Mouse (Mus musculus): ENCODE measurements at regions not wholly inside any gene's neighbourhood (a gene's known extent, or its start where the extent isn't known, plus 50 kb on each side); places are given as distances from the start of the nearest gene placed in this dataset.
"Not testable (repeated sequence)": the region's sequence is repeated elsewhere in the genome, so short reads cannot be mapped to it uniquely, and the experiment has no call there.

DNA sequence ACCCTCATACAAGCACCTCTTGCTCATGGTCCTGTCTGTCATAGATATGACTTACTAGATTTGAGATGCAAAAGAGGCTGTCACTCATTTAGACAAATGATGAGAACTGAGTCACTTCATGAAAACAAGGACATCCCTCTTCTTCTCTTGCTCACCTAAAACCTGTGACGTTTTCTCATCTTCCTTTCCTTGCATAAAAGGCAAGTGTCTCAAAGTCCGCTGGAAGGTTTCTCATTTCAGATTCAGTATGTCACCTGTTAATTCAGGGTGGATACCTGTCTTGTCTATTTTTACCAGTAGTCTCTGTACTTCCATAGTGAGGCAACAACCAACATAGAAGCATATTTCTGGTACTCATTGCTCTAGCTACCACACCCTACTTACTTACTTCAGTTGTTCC is 325.6 kb downstream of the Car8 start:
- DNase-seq = no peak

DNA sequence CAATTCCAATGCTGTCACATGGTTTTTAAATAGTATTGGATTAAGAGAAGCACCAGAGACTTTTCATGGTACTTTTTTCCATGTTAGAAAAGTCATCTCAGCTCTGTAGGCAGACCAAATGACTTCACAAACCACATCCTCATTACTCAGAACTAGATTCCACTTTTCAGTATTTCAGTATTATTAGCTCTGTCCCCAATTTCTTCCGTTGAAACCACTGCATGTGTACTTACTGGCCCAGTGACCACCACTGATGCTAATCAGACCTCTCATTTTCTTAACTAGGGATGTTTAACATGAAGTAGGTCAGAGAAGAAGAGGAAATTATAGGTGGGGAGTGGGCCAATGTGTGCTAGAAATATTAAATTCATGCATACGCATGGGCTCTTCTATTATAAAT is 326.2 kb downstream of the Car8 start:
- no peak for DNase-seq

DNA sequence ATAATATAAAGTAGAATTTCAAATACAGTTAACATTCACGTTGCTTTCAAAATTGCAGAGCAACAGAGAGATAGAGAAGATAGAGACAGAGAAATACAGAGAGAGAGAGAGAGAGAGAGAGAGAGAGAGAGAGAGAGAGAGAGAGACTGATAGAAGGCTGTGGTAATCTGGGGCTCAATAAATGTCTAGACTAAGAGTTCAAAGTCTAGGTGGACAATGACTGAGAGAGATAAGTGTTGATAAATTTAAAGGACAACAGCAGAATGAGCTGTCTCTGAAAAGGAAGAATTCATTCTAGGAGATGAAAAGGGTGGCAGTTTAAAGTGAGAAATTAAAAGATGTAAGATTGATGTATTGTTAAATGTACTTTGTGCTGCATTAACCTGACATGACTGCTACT is 335.7 kb downstream of the Car8 start:
- DNase-seq = no peak

DNA sequence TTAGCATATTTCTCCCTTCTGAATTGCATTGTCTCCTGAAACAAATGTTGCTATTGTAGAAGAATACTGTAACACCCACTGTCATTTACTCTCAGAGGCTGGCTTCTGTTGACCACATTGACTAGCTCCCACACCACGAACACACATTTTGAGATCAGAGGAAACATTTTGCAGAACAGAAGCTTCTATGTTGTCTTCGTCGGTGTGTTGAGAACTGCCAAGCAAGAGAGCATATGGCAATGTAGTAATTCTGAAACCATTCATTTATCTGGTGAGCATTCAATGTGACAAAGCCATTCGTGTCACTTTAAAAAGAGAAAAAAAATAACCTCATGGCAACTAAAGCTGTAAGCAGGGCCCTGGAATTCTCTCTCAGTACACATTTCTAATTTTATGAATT is 343.9 kb downstream of the Car8 start:
- no peak for DNase-seq

DNA sequence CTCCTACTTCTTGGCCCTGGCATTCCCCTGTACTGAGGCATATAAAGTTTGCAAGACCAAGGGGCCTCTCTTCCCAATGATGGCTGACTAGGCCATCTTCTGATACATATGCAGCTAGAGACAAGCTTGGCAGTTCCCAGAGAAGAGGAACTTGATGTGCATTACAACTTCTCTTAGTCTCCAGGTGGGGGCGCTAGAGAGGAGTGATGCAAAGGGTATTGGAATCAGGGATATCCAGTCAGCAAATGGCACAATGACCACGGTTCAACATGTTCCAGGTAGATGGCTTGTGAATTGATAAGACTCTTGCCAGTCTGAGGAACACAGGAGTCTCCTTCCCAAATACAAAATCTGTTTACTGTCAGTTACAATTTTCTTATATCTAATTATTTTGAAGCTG is 347.7 kb downstream of the Car8 start:
- DNase-seq = no peak

DNA sequence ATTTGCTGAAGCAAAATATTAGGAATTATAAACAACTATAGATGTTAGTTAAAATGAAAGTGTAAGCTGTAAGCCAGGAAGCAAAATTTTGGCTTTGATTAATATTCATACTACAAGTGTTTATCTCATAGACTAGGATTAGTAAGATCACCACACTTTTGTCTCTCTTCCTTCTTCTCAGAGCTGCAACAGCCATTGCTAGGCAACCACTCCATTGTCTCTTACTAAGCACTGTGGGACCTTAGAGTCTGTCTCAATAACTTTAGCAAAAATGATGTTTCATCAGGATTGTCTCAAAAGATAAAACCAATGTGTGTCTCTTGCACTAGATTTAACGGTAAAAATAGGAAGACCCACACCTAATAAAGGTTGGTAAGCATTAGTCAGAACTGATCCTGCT is 384.3 kb downstream of the Car8 start:
- no peak for DNase-seq

DNA sequence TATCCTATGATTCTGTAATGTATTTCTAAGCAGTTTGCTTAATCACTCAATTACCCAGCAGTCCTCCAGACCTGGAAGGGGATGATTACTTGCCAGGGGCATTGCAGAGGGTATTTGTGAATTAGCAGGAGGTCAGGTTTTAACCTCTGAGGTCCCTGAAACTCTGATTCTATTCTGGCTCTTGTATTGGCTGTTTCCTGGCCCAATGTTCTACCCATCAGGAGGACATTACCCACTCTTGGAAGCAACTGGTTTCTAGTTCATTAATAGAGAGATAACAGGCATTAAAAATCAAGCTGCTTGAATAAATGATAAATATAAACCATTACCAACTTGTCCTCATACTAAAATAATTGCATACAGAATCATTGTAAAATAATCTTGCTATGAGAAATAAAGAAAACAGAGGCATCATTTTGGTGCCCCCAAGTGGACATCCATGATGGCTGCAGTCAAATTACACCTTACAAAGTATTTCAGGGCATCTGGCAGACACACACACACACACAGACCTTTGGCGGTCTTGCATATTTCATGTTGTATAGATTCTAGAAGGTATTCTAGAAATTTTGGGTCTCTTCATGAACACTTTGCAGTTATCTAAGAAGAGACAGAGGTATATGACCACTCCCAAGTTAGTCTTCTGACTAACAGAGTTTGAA is 385.6 kb downstream of the Car8 start:
- DNase-seq = peak in 1 of 2 experiments; percentile 9

DNA sequence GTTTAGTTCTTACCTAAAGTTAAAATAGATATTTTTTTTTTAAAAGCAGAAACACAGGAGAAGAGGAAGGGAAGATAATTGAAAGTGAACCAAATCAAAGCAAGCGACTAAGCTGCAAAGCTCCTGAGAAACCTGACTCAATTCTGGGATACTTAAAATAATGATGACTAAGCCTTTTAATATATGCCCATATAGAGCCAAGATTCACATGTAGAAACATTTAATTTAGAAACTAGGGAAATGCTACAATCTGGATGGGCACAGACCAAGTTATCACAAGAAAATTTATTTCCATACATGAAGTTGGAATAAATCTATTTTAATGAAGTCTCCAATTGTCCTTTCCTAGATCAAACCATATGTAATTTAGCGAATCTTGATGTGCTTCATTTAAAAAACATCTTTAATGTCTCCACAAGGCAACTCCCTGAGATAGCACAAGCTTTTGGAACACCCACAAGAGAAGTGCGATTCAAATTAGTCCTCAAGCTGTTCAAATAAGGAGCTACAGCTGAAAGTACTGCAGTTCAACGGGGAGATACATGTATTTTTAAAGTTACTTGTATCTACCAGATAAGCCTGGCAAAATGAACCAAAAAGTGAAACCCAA is 386.7 kb downstream of the Car8 start:
- DNase-seq = no peak

DNA sequence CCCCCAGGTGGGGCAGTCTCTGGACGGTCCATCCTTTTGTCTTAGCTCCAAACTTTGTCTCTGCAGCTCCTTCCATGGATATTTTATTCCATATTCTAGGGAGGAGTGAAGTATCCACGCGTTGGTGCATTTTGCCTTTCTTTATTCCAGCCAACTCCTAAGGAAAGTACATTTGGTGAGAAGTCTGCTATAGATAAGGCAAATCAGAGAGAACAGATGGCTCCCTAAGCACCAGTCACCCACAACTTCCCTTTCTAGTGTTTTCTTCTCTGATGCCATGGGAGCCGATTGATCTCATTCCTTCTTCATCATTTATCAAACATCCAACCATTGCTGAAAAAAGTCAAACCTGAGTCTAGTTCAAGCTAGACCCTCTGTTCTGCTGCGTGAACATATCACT is 391.4 kb downstream of the Car8 start:
- DNase-seq = no peak

DNA sequence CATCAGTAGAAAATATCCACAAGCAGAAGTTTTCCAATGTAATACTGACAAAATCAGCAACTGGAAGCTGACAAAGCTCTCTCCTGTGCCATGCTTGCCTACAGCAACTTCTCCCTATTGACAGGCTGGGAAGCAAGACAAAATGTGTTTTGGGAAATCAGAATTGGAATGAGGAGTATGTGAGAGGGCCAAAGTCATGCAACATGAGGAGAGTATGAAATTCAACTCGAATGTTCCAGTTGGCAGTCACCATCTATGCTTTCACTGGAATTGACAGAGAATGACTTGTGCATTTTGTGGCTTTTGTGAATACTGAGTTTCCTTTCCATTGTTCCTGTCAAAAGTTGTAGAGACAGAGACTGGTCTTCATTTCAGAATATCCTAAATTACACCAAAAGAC is 409.7 kb downstream of the Car8 start:
- no peak for DNase-seq

DNA sequence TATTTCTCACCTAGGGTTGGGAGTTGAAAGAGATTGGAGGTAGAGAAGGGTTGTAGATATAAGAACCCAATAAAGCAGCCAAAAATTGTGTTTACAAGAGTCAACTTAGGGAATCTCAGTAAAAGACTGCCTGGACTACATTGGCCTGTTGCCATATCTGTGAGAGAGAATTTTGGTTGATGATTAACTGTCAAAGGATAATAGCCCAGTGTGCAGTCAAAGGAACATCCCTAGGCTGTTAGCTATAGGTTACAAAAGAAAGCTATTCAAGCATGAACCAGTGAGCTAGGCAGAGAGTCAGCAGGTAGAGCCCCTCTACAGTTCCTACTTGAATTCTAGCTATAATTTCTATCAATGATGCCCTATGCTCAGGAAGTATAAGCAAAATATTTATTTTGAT is 419.0 kb downstream of the Car8 start:
- DNase-seq = no peak

DNA sequence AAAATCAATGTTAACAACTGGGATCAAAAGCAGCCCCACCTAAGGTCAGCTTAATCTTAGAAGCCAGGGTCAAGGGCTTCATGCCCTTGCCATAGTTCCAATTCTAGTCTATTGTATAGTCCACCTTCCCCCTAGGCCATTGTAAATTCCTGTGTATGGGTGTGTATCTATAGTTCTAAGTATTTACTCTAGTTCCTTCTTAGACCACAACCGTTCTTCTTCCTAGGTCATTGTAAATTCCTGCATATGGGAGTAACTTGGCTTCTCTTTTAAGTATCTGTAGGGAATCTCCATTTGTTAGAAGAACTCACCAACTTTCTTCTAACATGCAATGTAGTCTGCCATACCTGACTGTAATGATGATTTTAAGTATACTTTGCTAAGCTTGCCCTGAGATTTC is 461.1 kb downstream of the Car8 start:
- DNase-seq = not testable (repeated sequence)

DNA sequence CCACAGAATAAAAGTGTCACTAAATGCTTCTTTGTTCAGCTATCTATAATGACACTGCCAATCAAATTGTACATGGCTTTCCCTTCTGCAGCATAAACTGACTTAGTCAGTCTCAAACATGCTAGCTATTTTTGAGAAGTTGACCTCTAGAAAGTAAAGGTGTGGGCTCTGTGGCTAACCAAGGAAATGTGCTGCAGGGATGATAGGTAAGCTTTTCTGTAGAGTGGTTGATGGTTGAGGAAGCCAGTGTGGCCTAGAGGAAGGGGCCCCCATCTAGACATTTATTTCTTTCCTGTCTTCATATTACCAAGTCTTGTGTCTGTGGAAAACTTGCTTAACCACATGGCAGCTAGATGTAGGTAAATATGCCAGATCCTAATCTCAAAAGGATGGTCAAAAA is 483.4 kb downstream of the Car8 start:
- DNase-seq = no peak

DNA sequence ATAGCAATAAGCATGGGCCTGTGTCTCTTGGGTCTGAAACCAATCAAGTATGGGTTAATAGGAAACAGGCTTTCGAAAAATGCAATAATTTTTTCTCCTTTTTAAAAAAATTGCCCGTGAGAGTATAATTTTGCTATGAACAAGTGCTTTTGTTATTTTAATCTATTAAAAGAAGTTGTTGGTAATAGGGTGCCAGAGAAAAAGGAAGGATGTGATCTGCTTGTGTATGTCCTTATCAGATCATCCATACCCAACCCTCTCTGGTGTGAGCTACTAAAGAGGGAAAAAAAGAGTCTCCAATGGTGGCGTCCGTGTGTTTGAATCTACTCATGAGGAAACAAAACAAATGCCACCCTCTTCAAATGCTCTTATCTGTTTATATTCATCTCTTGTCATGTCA is 484.9 kb downstream of the Car8 start:
- no peak for DNase-seq

DNA sequence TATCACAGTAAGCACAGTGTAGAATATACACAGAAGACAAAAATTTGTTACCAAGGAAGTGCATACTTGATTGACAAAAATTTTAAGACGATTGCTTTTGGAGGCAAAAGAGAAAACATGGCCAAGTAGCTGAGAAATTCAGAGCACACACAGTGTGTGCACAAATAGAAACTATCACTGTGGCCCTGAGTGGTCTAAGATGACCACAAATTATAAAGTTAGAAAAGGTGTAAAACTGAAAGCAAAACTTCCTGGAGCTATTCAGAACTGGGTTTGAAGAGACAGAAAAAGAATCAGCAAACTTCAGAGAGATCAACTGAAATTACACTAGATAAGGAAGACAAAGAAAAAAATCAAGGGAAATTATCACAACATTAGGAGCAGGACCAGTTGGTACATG is 487.6 kb downstream of the Car8 start:
- DNase-seq = no peak

DNA sequence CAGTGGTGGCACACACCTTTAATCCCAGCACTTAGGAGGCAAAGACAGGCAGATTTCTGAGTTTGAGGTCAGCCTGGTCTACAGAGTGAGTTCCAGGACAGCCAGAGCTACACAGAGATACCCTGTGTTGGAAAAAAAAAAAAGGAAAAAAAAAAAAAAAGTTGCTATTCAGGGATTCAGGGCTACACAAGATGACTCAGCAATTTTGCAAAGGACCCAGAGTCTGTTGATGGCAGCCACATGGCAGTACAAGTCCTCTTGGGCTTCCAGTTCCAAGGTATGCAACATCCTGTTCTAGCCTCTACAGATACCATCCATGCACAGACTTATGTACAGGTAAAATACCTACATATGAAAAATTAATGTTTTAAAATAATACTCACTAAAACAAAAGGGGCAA is 515.9 kb downstream of the Car8 start:
- DNase-seq = no peak

DNA sequence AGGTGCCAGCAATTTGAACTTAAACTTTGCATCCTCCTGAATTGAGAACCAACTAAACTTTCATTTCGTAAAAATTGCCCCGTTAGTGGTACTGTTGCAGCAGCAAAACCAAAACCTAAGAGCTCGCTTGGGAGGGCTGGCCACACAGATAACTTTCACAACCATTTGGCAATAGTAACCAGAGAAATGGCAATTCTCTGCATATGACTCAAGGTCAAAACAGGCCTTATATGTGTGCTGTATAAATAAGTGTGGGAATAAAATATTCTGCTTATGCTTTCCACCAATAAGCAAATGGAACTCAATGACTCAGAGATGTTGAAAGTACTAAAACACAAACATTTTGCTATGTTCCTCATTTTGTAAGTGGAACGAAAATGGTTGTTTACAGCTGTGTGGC is 550.3 kb downstream of the Car8 start:
- DNase-seq = no peak

DNA sequence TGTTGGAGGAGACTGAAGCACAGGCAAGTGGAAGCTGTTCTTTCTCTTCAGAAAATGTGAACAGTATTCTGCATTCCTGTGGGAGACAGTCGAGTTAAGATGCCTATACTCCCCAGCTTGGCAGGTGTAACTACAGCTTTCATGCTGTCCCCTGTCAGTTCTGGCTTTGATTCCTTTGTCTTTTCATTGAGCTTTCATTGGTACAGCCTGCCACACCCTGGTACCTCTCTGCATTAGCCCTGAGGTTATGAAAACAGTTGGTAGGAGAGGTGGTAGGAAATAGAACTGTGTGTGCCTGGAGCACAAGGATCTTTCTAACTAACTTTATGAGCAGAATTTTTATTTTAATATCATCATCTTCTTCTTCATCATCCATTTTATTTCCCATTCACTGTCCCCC is 551.6 kb downstream of the Car8 start:
- no peak for DNase-seq

DNA sequence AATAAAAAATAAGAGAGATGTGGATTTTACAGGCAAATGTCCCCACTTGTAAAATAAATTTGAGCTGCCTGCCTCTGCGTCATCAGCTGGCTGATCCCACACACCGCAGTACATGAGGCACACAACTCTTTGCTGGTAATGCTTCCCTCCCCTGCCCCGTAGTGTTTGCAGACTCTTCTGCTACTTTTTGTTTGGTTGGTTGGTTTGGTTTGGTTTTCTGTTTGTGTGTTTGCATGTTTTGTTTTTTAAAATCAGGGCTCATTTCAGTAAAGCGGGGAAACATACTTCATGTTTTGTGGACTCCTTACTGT is 568.1 kb downstream of the Car8 start:
- no peak for DNase-seq

DNA sequence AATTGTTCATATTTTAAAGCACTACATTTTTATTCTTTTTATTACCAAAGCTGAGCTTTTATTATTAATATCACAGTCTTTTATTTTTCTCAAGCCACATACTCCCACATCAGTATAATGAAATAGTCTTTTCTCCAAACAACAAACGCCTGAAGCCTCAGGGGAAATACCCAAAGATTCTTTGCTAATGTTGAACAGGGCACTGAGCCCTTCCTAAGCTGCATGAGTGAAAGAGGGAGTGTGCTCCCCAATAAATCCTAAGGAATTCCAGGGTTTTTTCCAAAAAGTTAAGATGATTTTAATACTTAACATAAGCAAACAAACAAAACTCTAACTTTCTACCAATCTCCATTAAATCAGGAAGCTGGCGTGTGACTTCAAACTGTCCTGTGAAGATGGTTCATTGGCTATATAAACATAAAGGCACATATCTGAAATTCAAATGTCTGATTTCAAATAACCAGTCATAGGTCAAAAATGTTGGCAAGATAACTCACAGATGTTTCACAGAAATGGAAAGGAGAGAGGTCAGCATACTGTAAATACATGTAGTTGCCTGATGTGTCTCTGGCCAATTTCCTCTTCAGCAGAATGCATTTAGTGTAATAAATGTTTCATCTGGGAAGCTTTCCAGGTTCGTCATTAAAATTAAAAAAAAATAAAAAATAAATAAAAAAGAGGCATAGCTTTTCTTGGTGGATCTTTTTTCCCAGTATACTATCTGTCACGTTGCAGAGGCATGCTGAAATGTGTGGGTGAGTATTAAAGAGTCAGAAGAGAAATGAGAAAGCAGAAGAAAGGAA is 568.6 kb downstream of the Car8 start:
- DNase-seq = no peak

DNA sequence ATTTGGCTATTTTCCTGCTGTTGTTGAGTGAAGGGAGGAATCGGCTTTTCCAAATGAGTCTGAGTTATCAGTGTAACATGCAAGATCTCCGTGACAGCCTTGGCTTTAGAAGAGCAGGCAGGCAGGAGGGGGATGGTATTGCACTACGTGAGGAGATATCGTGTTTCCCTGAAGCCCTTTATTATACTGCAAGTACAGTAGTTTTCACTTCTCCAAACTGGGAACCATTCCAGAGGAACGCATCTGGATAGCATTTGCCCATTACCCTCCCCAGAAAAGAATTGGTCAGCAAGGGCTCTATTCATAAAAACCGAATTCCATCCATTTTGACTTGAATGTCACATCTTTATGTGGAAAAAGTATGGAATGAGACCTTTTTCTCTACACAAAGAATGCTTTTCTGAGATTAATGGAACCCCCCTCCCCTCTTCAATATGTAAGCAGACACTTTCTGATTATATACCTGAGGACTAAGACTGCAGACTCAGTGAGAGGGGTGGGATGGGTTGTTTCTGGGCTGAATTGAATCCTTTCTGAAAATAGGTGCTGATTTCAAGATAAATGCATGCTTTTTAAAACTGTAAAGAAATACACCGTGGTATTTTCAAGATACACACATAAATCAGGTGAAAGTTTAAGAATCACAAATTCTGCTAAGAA is 571.8 kb downstream of the Car8 start:
- DNase-seq = no peak

DNA sequence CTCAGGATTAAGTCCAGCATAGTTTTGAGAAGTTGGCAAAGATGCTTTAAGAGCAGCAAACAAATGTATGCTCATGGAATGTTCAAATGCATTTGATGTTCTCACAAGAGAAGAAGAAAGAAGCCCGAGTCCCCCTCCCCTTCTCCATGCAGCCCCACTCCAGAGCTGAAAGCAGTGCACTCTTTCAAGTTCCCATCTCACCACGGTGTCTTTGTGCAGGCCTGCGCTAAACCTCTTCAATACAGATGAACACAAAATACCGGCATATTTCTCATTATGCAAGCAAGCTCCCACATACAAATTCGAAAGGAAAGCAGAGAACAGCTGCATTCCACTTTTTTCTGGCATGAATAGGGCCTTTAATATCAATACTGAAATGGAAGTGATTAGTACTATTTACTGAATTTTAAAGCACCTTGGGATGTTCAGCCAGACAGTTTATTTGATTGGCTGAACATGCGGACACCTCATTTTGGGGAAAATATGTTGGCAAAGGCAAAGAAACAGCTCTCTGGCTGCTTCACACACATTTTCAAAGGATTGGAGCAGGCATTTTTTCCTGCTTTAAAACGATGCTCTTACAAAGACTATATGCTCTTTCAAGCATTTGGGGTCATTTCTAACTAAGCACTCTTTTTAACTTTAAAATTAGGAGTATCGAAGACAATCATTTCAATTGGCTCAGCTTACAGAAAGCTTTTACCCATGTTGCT is 595.8 kb downstream of the Car8 start:
- DNase-seq = no peak

DNA sequence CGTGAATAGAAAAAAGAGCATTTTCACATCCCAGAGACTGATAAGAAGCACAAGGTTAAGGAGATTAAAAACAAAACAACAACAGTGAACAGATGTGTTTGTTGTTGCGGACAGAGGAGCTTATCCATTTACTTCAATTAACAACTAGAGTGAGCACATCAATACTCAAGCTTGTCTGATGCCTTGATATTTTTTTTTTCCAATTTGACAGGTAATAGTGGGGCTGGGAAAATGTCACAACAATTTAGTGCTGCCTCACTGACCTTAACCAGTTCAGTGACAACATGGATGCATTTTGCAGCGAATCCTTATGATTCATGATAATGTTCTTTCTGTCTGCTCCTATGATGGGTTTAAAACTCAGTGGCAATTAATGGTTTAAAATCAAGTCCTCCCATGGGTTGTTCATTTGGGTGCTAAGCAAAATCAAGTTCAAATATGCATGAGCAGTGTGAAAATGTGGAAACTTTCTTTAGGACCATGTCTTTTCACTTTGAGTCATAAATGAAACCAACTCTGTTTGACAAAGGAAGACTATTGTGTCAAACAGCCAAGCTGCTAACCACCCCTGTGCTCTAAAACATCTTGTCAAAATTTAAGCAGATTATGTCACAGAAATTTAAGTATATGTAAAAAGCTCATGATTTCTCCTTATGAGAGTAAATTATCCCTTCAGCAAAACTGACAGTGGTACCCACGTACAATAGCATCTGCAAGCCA is 641.0 kb downstream of the Car8 start:
- DNase-seq = no peak
